Mouse (Mus musculus) 416B (cell line): ENCODE results near the gene Fam214a.

Experiments used
- DNase-seq: peaks from one replicate; pipeline ENCODE4 v3.0.0; 2011; ENCODE audit warnings: low read depth

The Fam214a gene

GRCm38 (mm10) chr9:74952106-74952505 lies 578 bp upstream of the Fam214a start:
- peak; percentile 59 for DNase-seq

DNA sequence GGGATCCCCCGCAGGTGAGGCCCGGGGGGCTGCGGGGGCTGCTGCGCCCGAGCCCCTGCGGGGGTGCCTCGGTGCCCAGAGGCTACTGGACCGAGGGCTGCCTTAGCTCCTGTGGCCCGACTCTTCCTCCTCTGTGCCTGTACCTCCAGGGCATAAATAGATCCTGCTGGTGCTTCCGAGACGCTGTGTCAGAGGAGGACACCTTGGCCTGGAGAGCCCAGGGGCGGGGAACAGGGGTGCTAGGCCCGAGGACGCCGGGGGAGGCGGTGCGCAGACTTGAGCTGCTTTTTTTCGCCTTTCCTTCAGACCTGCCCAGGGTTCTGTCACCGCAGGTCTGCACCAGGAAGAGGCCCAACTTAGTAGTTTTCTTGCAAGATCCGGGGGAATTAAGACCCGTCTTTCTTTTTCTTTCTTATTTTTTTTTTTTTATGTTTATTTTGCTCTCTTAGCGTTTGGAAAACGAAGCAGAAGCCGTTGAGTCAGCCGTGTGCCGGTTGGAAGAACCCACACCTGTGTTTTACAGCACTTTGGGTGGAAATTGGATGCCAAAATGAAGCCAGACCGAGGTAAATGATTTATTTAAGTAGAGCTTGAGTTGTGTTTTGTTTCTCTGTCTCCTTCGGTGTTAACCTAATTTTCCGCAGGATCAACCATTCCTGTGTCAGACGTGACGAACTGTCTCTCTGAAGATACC lies 728 bp downstream of the Fam214a start:
- DNase-seq = peak; percentile 77

- no peak for DNase-seq
Observed at GRCm38 (mm10) chr9:74953959-74954279, 1.2 kb downstream of the Fam214a start.

GRCm38 (mm10) chr9:74954387-74954786 lies 1.7 kb downstream of the Fam214a start:
- no peak for DNase-seq

GRCm38 (mm10) chr9:74960630-74961029 lies 7.9 kb downstream of the Fam214a start:
- no peak for DNase-seq

DNA sequence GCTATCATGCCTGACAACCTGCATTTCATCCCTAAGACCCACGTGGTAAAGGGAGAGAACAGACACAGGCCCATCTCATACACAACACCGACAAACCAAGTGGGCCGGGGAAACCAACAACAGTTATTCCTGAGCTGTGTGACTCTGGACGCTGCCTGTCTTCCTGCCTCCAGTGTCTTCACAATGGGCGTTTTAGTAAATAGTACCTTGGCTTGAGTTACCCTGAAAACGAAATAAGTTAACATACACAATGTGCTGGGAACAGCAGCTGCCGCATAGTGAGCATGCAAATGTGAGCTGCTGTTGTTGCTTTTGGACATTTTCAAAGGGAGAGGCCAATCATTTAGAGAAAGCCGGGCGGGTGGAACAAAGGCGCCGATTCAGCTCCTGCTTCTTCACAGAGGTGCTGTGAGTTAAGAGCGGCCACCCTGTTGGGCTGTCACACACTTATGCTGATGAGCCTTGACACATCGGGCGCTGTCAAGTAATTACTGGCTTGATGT lies 8.4 kb downstream of the Fam214a start:
- DNase-seq = no peak

DNA sequence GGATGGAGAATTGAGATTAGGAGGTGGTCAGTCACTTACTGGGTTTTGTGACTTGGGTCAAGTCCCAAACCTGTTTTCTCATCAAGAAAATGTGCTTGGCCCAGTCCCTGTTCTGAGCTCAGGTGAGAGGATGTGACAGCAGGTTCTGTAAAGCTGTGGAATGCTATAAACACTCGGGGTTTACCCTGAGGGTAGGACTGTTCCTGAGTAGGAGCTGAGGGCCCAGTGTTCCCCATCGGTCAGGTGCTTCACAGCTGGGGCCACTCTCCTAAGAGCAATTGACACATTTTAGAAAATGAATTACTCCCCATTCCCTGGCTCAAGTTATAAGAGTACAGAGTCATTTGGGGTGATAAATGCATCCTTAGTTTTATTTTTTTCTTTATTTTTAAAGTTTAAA lies 11.3 kb downstream of the Fam214a start:
- DNase-seq = no peak

DNA sequence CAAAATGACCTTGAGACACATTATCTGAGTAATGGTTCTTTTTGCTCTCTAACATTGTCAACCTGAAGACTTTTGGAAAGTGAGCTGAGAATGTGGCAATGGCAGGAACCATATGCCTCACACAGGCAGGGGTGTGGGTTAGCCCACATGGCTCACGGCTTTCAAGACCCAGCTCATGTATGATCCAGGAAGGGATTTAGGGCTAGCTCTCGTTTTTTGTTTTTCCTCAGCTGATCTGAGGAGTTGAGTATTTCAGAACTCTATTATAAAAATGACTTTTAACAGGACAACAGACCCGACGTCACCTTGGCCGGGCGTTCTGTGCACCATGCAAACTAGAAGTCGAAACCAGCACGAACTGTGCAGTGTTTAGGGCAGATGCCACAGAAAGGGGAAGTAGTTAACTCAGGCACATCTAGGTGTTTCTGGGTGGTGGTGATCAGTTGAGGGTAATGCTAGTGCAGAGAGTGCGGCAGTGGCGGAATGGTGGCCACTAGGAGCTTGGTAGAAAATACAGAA lies 12.2 kb downstream of the Fam214a start:
- DNase-seq = no peak

DNA sequence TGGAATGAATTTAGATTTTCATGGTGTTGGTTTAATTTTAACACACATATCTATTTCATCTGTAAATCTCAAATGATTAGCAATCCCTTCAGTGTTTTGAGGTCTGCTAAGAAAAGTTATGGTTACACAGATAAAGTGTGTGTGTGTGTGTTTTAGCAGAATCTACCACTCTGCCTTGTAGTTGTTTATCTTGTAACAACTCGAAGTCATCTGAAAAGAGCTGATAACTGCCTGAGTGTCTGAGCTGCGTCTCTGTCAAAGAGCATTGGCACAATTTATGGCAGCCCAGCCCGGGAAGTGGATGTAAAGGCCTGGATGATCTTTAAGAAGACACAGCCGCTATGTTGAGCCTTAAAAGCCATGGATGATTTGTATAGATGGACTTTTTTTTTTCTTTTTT lies 13.5 kb downstream of the Fam214a start:
- DNase-seq = no peak

DNA sequence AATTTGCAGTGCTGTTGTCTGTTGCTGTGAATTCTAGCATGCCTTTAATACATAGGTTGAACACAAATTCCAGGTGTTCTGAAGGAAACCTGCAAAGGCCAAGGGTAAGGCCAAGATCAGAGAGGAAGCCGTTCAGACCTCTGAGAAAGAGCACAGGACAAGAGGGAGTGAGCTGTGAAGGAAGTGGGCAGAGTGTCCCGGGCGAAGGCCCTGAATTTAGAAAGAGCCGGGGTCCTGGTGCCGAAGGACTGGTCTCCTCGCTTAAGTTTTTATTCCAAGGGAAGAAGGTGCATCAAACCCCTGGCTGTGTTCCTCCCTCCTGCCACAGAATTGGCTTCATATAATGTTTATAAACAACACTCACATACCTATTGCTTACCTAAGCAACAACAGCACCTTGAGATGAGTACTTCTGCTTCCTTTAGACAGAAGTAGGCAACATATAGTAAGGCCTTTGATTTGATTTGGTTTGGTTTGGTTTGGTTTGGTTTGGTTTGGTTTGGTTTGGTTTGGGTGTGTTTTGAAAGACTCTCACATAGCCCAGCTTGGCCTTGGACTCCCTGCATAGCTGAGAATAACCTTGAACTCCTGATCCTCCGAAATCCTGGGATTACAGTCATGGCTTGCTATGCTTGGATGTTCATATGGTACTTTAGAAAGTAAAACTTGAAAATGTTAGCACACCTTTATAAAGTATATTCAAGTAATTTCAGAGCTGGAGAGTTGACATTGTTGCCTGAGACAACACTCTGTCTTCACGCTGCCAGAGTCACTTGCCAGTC lies 16.2 kb downstream of the Fam214a start:
- no peak for DNase-seq

DNA sequence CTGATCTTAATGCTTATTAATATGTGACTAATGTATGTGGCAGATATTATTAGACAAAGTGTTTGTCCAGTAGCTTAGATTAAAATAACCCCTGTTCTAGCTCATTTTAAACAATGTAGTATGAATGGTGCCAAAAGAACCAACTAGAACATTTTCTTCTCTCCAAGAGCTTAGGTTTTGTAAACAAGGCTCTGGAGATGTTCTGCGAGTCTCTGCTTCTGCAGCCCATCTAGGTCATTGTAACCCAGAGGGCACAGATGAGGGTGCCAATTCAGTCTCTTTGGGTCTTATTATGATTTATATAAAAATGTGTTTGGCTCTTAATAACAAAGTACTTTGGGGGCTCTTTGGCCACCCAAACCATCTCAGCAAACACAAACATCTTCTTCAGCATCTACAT lies 17.9 kb downstream of the Fam214a start:
- DNase-seq = no peak

DNA sequence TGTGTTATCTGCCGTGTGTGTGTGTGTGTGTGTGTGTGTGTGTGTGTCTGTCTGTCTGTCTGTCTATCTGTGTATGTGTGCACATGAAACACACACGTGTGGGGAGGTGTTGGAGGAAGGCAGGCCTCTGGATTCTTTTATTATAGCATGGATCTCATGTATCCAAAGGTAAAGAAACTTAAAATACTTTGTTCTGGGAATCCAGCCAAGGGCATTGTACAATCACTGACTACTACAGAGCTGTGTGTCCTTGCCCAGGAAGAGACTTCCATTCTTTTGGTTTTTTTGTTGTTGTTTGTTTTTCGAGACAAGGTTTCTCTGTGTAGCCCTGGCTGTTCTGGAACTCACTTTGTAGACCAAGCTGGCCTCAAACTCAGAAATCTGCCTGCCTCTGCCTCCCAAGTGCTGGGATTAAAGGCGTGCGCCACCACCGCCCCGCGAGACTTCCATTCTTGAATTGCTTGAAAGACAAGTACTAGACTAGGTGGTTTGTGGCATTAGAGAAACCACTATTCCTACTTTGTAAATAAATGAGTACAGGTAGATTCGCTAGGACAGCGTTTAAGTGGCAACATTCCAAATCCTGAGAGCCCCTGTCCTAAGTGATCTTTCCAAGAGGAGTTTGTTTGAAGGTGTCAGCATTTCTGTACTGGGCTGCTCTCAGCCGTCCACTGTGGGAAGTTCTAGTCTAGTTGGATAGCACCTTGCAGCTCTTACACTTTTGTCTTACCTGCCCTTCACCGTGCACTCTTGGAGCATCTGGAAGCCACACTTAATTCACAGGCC lies 18.7 kb downstream of the Fam214a start:
- no peak for DNase-seq

DNA sequence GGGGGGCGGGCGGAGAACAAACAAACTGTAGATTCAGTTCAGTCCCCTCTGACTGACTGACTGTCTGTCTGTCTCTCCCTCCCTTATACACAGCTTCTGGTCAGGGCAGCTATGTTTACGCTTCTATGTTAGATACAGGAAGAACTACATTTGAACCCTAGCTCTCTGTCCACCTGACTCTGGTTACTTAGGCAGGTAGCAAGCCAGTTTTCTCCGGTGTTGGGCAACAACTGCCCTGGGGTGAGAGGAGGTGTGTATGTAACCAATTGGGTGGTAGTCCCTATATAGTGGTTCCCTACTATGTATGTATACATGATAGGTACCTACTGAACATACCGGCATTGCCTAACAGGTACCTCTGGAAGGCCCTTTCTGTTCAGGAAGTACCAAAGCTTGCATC lies 20.1 kb downstream of the Fam214a start:
- DNase-seq = no peak

DNA sequence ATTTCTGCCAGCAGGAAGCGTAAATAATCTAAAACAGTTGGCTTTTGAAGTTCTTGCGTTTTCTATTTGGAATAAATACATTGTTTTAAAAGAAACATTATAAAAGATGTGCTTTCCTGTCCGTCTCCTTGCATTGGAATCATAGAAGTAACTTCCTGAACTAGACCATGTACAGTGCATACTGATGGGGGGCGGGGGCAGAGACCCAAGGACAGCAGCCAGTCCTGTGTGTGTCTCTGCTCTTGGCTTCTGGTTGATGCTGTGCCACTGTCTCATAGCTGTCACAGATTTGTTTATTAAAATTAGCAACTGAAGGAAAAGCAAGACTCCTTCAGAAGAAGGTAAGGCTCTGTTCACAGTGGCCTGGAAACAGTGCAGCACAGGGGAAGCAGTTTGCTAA lies 20.5 kb downstream of the Fam214a start:
- DNase-seq = no peak

- DNase-seq = no peak
Observed at GRCm38 (mm10) chr9:74974758-74975157, 22.1 kb downstream of the Fam214a start.

DNA sequence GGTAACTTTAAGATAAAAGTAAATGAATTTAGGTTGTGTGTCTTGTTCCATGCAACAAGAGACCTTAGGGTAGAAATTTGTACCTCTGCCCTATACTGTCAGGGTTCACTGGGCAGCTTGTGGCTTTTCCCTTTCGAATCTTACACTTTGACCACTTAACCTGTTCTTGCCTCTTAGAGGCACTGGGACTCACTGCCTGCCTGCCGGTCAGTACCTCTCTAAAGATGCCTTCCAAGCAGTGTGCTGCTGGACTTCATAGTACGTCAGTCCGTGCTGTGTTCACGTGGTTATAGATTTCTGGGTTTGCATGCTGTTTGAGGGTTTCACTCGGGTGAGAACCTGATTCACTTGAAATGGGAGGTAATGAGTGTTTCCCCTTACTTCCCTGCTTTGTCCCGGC lies 22.7 kb downstream of the Fam214a start:
- DNase-seq = no peak

- peak; percentile 89 for DNase-seq
Observed at GRCm38 (mm10) chr9:74975911-74976563, 23.4 kb downstream of the Fam214a start.

DNA sequence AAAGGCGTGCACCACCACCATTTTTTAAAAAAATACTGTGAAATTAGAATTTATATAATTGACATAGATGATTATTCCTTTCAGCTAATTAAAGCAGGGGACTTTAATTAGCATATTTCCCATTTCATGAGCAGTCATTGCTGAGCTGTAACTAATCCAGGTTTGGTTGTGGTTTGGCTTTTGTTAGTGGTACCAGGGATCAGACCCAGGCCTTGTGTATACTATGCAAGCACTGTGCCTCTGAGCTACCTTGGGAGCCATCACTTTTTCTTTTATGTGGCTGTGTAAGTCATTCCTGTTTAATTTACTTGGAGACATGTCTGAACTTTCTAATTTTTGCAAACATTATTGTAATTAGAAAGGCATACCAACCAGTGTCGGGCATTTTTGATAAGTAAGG lies 24.6 kb downstream of the Fam214a start:
- no peak for DNase-seq

DNA sequence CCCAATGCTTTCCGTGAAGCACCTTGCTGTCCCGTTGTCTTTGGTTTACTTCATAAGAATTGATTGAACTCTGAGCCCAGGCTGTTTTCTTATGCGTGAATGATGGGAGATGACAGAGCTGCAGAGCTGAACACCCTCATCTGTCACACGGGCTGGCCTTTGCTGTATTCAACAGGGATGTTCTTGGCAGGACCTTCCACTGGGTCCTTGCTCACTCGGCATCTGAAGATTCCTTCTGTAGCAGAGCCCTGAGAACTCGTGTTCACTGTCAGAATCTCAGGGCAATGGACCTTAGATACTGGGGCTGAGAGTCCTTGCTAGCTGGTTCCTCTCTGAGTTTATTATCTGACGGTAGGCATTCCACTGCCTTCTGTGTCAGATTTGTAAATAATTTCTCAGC lies 25.3 kb downstream of the Fam214a start:
- DNase-seq = no peak

DNA sequence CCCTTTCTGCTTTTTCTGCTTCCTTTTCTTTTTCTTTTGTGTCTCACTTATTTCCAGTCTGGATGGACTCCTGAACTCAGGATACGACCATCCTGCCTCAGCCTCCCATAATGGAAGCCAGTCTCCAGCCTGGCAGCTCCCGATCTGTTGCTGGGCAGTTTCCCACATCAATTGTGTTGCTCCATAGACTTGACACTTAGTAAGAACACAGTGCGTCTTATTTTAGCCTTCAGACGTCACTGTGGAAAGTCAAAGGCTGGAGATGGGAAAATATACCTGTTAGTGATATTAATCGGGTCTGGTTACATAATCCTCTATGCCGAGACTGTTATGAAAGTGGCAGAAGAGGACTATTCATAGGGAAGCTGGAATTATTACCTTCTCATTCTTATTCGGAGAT lies 26.2 kb downstream of the Fam214a start:
- no peak for DNase-seq

- no peak for DNase-seq
Observed at GRCm38 (mm10) chr9:74979371-74979770, 26.7 kb downstream of the Fam214a start.

DNA sequence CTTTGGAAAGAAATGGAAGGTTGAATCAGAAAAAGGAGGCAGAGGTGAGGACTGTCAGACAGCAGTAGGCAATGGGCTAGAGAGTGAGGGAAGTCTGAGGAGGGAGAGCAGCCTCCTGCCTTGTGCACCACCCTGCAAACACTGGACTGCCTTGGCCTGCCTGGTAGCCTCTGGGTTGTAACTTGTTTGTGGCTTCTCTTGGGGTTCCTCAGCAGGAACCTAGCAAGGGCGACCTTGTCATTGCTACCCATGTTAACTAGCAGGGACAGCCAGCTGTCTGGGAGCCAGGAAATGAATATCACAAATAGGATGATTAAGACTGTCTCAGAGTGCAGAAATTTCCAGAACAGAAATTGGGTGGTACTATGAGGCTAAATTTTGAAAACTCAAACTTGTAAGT lies 27.2 kb downstream of the Fam214a start:
- peak; percentile 49 for DNase-seq
